Mouse (Mus musculus): ENCODE measurements around the gene Tmem267.
"Not testable (repeated sequence)": the region's sequence is repeated elsewhere in the genome, so short reads cannot be mapped to it uniquely, and the experiment has no call there.

Tmem267 gene

DNA sequence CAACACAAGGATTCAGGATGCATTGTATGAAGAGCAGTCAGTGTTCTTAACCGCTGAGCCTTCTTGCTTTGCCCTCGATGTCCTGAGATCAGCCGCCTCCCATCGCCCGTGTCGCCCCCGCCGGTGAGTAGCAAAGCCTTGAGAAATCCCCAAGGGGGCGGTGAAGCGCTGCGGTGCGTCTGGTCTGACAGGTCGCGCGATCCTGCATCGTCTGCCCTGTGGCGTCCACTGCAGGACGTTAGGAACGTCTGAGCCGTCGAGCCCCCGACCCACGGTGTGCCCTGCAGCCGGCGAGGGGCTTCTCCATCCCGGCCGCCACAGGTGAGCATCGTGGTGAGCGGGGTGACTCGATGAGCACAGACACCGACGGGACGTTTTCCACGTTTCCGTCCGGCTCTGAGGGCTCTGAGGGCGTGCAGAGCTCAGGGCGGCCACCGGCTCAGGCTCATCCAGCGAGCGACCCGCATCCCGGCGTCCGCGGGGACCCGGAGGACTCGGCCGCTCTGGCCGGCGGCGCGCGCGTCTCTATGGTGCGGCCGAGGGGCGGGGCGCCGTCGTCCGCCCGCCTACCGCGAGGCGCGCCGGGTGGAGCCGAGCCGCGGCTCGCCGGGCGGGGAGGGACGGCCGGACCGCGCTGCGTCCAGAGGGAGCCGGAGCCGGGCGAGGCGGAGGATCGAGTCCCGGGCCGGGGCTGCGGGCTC is at the start of gene Tmem267, which contains the start of gene 3110070M22Rik:
Tmem267 (plus strand) TSS at position 160 of the 701 bp plus-strand sequence.
3110070M22Rik (minus strand) TSS at position 504 of the 701 bp plus-strand sequence.
- peak; percentile 76 for DNase-seq (ENCODE audit: low read depth, low spot score)

DNA sequence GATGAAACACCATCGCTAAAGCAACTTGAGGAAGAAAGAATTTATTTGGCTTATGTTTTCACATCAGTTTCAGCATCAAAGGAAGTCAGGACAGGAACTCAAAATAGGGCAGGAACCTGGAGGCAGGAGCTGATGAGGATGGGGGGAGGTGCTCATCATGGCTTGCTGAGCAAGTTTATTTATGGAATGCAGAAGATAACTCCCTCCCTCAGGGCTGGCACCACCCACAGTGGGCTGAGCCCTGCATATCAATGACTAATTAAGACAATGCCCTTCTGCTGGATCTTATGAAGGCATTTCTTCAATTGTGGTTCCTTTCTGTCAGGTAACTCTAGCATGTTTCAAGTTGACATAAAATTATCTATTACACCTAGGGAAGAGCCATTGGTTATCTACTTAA is 45.6 kb upstream of the Tmem267 start:
- DNase-seq (ENCODE audit: low read depth, low spot score) = no peak

GRCm38 (mm10) chr13:119453563-119453962 is 34.3 kb upstream of the Tmem267 start:
- no peak for DNase-seq (ENCODE audit: low read depth, low spot score)

GRCm38 (mm10) chr13:119455082-119455481 is 32.8 kb upstream of the Tmem267 start:
- DNase-seq (ENCODE audit: low read depth, low spot score) = no peak

GRCm38 (mm10) chr13:119456342-119456741 is 31.5 kb upstream of the Tmem267 start:
- no peak for DNase-seq (ENCODE audit: low read depth, low spot score)

- no peak for DNase-seq (ENCODE audit: low read depth, low spot score)
Observed at GRCm38 (mm10) chr13:119461900-119462595, 25.8 kb upstream of the Tmem267 start.

DNA sequence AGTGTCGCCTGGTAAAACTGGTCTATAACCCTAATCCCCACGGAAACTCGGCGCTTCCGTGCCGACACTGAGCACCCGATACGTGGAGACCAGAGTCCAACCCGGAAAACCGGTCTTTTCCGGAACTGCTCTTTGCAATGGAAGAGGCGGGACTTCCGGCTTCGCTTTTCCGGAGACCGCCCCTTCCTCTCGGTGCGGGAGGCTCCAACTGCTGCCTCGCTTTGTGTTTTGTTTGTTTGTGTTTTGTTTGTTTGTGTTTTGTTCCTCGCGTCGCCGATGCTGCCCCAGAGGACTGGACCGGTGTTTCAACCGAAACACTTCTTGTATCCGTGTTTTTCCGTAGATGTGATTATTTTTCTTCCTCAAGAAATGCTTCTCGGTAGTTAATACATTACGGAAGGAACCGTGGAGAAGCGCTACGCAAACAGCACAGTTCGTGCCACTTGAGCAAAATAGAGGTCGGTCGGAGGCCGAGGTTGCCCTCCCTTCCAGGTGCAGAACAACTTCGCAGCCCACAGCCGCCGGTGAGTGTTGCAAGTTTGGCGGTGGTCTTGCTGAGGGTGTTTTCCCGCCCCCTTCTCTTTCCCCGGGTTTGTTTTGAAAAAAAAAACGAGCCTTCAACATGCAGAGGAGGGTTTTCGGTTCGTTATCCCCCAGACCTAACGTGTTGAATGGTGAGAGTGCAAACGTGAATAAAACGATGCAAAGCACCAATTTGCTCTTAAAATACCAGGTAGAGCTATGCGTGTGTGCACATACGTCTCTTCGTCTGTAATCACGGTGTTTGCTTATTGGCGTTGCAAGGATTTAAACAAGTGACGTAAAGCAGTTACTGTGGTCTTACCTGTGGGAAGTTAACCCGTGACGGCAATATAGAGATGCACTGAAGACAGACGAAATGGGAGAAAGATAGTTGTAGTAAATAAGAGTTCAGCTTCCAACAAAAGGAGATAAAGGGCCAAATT is 25.0 kb upstream of the Tmem267 start, which contains the start of gene 4833420G17Rik:
4833420G17Rik (plus strand) TSS at position 173 of the 965 bp plus-strand sequence.
- DNase-seq (ENCODE audit: low read depth, low spot score) = peak; percentile 92

DNA sequence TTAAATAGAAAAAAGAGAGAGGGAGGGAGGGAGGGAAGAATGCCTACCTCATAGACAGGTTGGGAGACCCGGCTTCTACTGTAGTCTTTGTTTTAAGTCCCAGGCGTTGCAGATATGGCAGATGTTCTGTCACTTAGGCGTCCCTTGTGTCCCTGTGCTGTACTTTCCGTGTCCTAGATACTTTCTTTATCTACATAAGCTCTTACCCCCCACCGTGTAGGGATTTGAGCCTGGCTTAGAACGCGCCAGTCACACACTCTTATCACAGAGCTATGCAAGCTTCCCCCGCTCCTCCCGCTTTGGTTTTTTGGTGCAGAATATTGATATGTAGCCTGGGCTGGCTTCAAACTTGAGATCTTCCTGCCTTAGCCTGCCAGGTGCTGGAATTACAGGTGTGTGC is 11.2 kb upstream of the Tmem267 start:
- DNase-seq (ENCODE audit: low read depth, low spot score) = no peak

DNA sequence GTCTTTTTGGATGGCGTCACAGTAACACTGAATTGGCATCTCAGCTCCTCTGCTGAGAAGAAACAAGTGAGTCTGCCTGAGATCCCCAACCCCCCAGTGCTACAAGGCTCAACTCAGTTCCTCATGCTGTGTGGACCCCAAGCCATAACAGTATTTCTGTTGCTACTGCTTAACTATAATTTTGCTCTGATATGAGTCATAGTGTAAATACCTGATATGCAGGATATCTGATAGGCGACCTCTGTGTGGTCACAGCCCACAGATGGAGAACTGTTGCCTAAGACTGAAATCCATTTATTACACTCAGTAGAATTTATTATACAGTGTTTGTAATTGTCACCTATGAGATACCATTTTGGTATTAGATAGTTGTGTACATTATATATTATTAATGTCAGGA is 10.1 kb upstream of the Tmem267 start:
- no peak for DNase-seq (ENCODE audit: low read depth, low spot score)

DNA sequence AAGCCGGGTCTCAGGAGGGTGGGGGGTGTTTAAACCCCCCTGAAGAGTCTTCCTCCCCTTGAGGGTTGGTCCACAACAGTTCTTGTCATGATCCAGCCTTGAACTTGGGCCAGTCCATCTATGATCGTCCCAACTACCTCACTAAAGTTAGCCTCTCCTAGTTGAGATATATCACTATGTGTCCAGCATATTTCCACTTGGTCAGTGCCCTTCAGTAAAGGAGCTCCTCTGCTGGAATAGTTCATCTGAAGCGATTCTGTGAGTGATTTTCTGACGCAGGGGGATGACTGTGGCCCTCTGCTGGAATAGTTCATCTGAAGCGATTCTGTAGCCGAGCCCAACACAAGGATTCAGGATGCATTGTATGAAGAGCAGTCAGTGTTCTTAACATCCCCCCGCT is 485 bp upstream of the Tmem267 start:
- no peak for DNase-seq (ENCODE audit: low read depth, low spot score)

GRCm38 (mm10) chr13:119492083-119492482 is 4.2 kb downstream of the Tmem267 start:
- not testable (repeated sequence) for DNase-seq (ENCODE audit: low read depth, low spot score)

DNA sequence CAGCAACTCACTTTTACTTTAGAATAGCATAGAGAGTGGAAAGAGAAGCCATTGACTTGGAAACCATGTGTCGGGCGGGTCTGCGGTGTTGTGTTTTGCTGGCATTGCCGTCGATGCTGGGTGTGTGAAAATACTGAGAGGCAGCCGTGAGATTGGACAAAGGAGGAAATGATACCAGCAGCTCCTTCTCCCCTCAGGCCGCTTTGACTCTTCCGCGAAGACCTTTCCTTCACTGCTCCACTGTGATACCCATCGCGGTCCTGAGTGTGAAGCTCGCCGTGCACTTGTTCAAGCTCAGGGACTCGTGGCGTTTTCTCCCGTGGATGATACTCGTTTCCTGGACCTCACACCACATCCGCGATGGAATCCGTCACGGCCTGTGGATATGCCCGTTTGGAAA is 7.1 kb downstream of the Tmem267 start:
- not testable (repeated sequence) for DNase-seq (ENCODE audit: low read depth, low spot score)

GRCm38 (mm10) chr13:119596321-119597211 is 108.7 kb downstream of the Tmem267 start:
- not testable (repeated sequence) for DNase-seq (ENCODE audit: low read depth, low spot score)

DNA sequence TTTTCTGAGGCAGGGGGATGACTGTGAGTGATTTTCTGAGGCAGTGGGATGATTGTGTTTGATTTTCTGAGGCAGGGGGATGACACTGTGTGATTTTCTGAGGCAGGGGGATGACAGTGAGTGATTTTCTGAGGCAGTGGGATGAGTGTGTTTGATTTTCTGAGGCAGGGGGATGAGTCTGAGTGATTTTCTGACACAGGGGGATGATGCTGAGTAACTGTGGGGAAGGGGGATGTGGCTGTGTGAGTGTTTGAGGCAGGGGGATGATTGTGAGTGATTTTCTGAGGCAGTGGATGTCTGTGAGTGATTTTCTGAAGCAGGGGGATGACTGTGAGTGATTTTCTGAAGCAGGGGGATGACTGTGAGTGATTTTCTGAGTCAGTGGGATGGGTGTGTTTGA is 110.6 kb downstream of the Tmem267 start:
- not testable (repeated sequence) for DNase-seq (ENCODE audit: low read depth, low spot score)

GRCm38 (mm10) chr13:119599066-119599465 is 111.2 kb downstream of the Tmem267 start:
- not testable (repeated sequence) for DNase-seq (ENCODE audit: low read depth, low spot score)

DNA sequence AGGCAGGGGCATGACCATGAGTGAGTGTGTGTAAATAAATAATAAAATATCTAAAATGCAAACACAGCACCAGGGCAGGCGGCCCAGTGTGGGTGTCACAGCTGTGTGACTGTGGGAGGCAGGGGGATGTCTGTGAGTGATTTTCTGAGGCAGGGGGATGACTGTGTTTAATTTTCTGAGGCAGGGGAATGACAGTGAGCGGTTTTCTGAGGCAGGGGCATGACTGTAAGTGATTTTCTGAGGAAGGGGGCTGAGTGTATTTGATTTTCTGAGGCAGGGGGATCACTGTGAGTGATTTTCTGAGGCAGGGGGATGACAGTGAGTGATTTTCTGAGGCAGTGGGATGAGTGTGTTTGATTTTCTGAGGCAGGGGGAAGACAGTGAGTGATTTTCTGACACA is 111.7 kb downstream of the Tmem267 start:
- DNase-seq (ENCODE audit: low read depth, low spot score) = not testable (repeated sequence)

DNA sequence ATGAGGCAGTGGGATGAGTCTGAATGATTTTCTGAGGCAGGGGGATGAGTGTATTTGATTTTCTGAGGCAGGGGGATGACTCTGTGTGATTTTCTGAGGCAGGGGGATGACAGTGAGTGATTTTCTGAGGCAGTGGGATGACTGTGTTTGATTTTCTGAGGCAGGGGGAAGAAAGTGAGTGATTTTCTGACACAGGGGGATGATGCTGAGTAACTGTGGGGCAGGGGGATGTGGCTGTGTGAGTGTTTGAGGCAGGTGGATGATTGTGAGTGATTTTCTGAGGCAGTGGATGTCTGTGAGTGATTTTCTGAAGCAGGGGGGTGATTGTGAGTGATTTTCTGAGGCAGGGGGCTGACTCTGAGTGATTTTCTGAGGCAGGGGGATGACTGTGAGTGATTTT is 112.3 kb downstream of the Tmem267 start:
- not testable (repeated sequence) for DNase-seq (ENCODE audit: low read depth, low spot score)

GRCm38 (mm10) chr13:119602688-119603331 is 115.0 kb downstream of the Tmem267 start:
- DNase-seq (ENCODE audit: low read depth, low spot score) = not testable (repeated sequence)

- DNase-seq (ENCODE audit: low read depth, low spot score) = not testable (repeated sequence)
Observed at GRCm38 (mm10) chr13:119603890-119604289, 116.1 kb downstream of the Tmem267 start.

- not testable (repeated sequence) for DNase-seq (ENCODE audit: low read depth, low spot score)
Observed at GRCm38 (mm10) chr13:119604322-119604721, 116.5 kb downstream of the Tmem267 start.
